Mouse (Mus musculus): ENCODE measurements around the gene Gh.

The Gh gene

GRCm38 (mm10) chr11:106307432-106307831 lies 5.8 kb upstream of the Gh start:
- no peak for DNase-seq

GRCm38 (mm10) chr11:106306758-106307157 lies 5.1 kb upstream of the Gh start:
- DNase-seq = no peak

- DNase-seq = no peak
Observed at GRCm38 (mm10) chr11:106306065-106306385, 4.4 kb upstream of the Gh start.

GRCm38 (mm10) chr11:106305348-106306064 lies 3.8 kb upstream of the Gh start:
- DNase-seq = no peak

GRCm38 (mm10) chr11:106302634-106303033 lies 969 bp upstream of the Gh start:
- peak; percentile 53 for DNase-seq

GRCm38 (mm10) chr11:106291861-106292260 lies 9.8 kb downstream of the Gh start:
- peak; percentile 94 for DNase-seq

GRCm38 (mm10) chr11:106290376-106290775 lies 11.3 kb downstream of the Gh start:
- DNase-seq = peak; percentile 64

GRCm38 (mm10) chr11:106289369-106289768 lies 12.3 kb downstream of the Gh start:
- peak; percentile 94 for DNase-seq

GRCm38 (mm10) chr11:106286987-106287386 lies 14.7 kb downstream of the Gh start:
- peak; percentile 93 for DNase-seq

- DNase-seq = peak; percentile 67
Observed at GRCm38 (mm10) chr11:106286206-106286605, 15.5 kb downstream of the Gh start.

- no peak for DNase-seq
Observed at GRCm38 (mm10) chr11:106284126-106284525, 17.5 kb downstream of the Gh start.

- DNase-seq = peak; percentile 74
Observed at GRCm38 (mm10) chr11:106283371-106283770, 18.3 kb downstream of the Gh start.

- DNase-seq = no peak
Observed at GRCm38 (mm10) chr11:106282452-106282851, 19.2 kb downstream of the Gh start.

GRCm38 (mm10) chr11:106276454-106276853 lies 25.2 kb downstream of the Gh start, which contains the start of gene Tcam1:
Tcam1 (plus strand) TSS chr11:106276672.
- peak; percentile 96 for DNase-seq

- peak; percentile 67 for DNase-seq
Observed at GRCm38 (mm10) chr11:106274971-106275411, 26.7 kb downstream of the Gh start.

GRCm38 (mm10) chr11:106274374-106274773 lies 27.3 kb downstream of the Gh start:
- DNase-seq = peak; percentile 69

- no peak for DNase-seq
Observed at GRCm38 (mm10) chr11:106273811-106274210, 27.9 kb downstream of the Gh start.

- no peak for DNase-seq
Observed at GRCm38 (mm10) chr11:106273311-106273684, 28.4 kb downstream of the Gh start.

GRCm38 (mm10) chr11:106272644-106273310 lies 28.9 kb downstream of the Gh start, which contains the start of gene Smarcd2:
Smarcd2 (minus strand) TSS chr11:106272972.
- peak; percentile 99 for DNase-seq

- DNase-seq = peak; percentile 73
Observed at GRCm38 (mm10) chr11:106271794-106272643, 29.6 kb downstream of the Gh start.

GRCm38 (mm10) chr11:106271131-106271793 lies 30.4 kb downstream of the Gh start:
- peak; percentile 80 for DNase-seq

- peak; percentile 74 for DNase-seq
Observed at GRCm38 (mm10) chr11:106269060-106269431, 32.6 kb downstream of the Gh start.
